Mouse (Mus musculus) lung, postnatal 0 days (tissue): ENCODE data around the gene A930009A15Rik. TPM values are rescaled to one million over a fixed set of nuclear protein-coding genes. Genes with fewer than 3 reads are reported as not detected.

Experiments used
- ATAC-seq: fragments of 200-750 bp; cut with Nextera tagmentation; 2 replicates; pipeline ENCODE4 v1.8.0; 2017; ENCODE audit warnings: moderate library complexity
- DNase-seq: peaks from one replicate; pipeline ENCODE4 v3.0.0-alpha.2; 2016; ENCODE audit warnings: low spot score
- H3K27ac ChIP-seq: fragments of 300-500 bp; sonication (generic); 2 replicates; pipeline ENCODE4 v1.5.1; 2014; ENCODE audit warnings: antibody characterized with exemption, mild to moderate bottlenecking, low read length, mixed read lengths
- H3K27me3 ChIP-seq: fragments of 300-500 bp; sonication (generic); replicated peaks from 2 replicates; pipeline ENCODE4 v1.6.1; 2014; ENCODE audit warnings: low read length, mixed read lengths; ENCODE audit not compliant: insufficient read depth
- H3K36me3 ChIP-seq: fragments of 300-500 bp; sonication (generic); 2 replicates; pipeline ENCODE4 v1.6.1; 2014; ENCODE audit warnings: low read length, mixed read lengths; ENCODE audit not compliant: insufficient read depth
- H3K4me1 ChIP-seq: fragments of 300-500 bp; sonication (generic); 2 replicates; pipeline ENCODE4 v1.6.1; 2014; ENCODE audit warnings: antibody characterized with exemption, low read depth, low read length, mixed read lengths; ENCODE audit not compliant: insufficient read depth
- H3K4me2 ChIP-seq: fragments of 300-500 bp; sonication (generic); replicated peaks from 2 replicates; pipeline ENCODE4 v1.6.1; 2014; ENCODE audit warnings: low read depth, mild to moderate bottlenecking, low read length, moderate library complexity, mixed read lengths
- H3K4me3 ChIP-seq: fragments of 300-500 bp; sonication (generic); 2 replicates; pipeline ENCODE4 v1.5.1; 2014; ENCODE audit warnings: low read depth, low read length
- H3K9ac ChIP-seq: fragments of 300-500 bp; sonication (generic); replicated peaks from 2 replicates; pipeline ENCODE4 v1.6.1; 2014; ENCODE audit warnings: low read depth, mild to moderate bottlenecking
- H3K9me3 ChIP-seq: fragments of 300-500 bp; sonication (generic); 2 replicates; pipeline ENCODE4 v1.6.1; 2016; ENCODE audit warnings: low read length, mixed read lengths
- CTCF ChIP-seq: IDR thresholded peaks from 2 replicates; pipeline ENCODE4 v1.5.1; 2016; ENCODE audit warnings: antibody characterized with exemption, mild to moderate bottlenecking
- EP300 ChIP-seq: IDR thresholded peaks from 2 replicates; pipeline ENCODE4 v1.6.1; 2016; ENCODE audit warnings: antibody characterized with exemption, mild to moderate bottlenecking, control low read depth
- WGBS: fragments of 180-500 bp; shearing (Covaris S2); extraction: QIAGEN DNeasy Blood & Tissue Kit; methylation state at CpG from one replicate; pipeline ENCODE4 v1.1.7; 2014; 5-methylcytosine and 5-hydroxymethylcytosine counted together
- polyA plus RNA-seq: library from polyadenylated mRNA; unstranded; fragments of >200 nt; fragmentation: Nextera tagmentation; extraction: Ambion mirVana; gene quantifications from 2 replicates; pipeline ENCODE4 v1.2.1, GENCODE M21; 2015

A930009A15Rik gene
- polyA plus RNA-seq, 1 experiment from 2014 or later: not detected

DNA sequence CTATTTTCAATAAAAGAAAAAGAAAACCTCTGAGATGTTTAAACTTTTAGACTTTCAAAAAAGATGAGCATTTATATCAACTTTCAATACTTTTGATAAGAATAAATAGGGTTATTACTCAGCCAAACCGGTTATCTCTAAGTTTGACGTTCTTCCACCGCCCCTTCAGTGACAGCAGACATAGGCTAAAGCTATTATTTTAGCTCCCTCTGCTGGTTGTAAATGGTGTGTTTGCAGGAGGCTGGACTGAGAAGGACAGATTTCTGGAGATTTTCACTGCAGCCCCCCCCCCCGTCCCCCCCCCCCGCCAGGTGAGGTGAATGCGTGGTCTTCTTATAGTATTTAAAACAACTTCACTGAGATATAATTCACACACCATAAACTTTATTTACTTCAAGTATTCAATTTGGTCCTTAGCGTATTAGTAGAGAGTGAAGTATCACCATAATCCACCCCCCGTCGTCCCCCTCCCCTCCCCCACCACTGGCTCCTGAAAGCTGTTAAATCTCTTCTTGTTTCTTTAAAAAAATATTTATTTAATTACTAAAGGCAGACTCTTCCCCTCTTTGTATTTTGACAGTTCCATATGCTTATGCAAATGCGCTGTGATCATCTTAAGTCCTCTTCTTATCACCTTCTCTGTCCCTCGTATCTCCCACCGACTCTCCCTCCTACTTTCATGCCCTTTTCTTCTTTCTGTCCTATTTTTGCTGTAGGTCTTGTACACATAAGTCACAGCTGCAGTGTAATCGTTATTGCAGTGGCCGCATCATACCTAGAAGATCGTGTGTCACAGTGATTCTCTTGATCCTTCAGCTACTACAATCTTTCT is 47.9 kb downstream of the A930009A15Rik start:
- no peaks in the 10 kb centered on the region for H3K4me1 ChIP-seq
- DNase-seq (peak; percentile 84), ATAC-seq (0 out of 2 replicates have a peak, but pooled peaks have one; percentile 52)
- no peaks in the 10 kb centered on the region for H3K36me3 ChIP-seq
- WGBS: 7% methylated on average over 14 of the region's 15 CpGs
- no peaks in the 10 kb centered on the region for H3K9me3 ChIP-seq
- H3K9ac ChIP-seq: no peak overlapping the region
- no peaks in the 10 kb centered on the region for H3K27me3 ChIP-seq
- TF ChIP-seq EP300 (no peak), CTCF (peak; percentile 72)
- no peak overlapping the region for H3K27ac ChIP-seq
- H3K4me3 ChIP-seq: no peak overlapping the region
- H3K4me2 ChIP-seq: peak overlapping the region; percentile 9

DNA sequence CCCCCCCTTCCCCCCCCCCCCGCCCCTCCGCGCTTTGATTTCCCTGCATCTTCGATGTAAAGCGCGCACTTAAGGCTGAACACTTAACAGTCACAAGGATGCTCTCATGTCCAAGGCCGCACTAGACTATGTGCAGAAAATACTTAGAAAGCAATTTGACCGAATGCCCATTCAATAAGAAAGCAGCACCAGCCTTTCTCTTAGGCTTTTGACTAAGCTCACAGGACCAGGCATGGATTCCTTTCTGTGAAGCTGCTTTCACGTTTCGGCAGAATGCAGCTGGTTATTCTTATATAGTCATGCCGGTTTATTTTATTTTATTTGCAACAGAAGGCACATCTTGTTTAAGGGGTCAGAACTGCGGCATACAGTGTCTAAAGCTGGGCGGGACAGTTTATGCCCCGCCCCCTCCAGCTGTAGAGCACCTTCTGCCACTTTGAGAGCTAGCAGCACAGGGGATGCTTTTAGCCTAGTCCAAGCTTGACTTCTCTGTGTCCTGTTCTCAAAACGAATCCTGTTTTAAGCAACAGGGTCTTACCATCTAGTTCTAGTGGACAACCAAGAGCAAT is 48.6 kb downstream of the A930009A15Rik start:
- DNase-seq (peak; percentile 8), ATAC-seq (no peak)
- no peak overlapping the region for H3K27ac ChIP-seq
- 15% methylated on average over 15 of the region's 15 CpGs for WGBS
- no peaks in the 10 kb centered on the region for H3K36me3 ChIP-seq
- peak overlapping the region; percentile 9 for H3K4me2 ChIP-seq
- H3K4me3 ChIP-seq: no peak overlapping the region
- no peaks in the 10 kb centered on the region for H3K27me3 ChIP-seq
- no peaks in the 10 kb centered on the region for H3K4me1 ChIP-seq
- TF ChIP-seq EP300 (no peak), CTCF (no peak)
- no peak overlapping the region for H3K9ac ChIP-seq
- no peaks in the 10 kb centered on the region for H3K9me3 ChIP-seq

DNA sequence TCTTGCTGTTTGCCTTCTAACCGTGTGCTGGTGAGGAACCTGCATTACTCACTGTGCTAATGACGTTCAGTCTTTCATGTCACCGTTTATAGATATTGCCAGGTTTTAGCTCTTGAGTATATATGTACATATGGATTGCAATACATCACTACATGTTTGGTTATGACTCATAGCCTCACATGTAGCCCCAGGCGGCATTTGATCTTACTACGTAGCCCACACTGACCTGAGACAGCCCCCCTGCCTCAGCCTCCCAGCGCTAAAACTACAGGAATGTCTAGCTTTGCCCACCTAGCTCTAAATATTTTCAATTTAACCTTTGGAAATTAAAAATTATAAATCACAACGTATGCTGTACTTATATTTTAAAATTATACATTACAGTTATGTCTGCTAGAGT is 53.7 kb downstream of the A930009A15Rik start:
- 59% methylated on average over 7 of the region's 7 CpGs for WGBS
- H3K36me3 ChIP-seq: no peaks in the 10 kb centered on the region
- TF ChIP-seq CTCF (no peak), EP300 (no peak)
- no peak overlapping the region for H3K4me3 ChIP-seq
- no peaks in the 10 kb centered on the region for H3K27me3 ChIP-seq
- H3K4me1 ChIP-seq: no peaks in the 10 kb centered on the region
- ATAC-seq (peak; percentile 58), DNase-seq (peak; percentile 15)
- H3K27ac ChIP-seq: no peak overlapping the region
- H3K9me3 ChIP-seq: no peaks in the 10 kb centered on the region
- no peak overlapping the region for H3K9ac ChIP-seq
- H3K4me2 ChIP-seq: no peak overlapping the region

GRCm38 (mm10) chr10:115623956-115624671 is 54.3 kb downstream of the A930009A15Rik start:
- ATAC-seq: peak; percentile 94
- H3K4me1 ChIP-seq: no peaks in the 10 kb centered on the region
- no peak overlapping the region for H3K27ac ChIP-seq
- WGBS: 44% methylated on average over 15 of the region's 15 CpGs
- H3K4me3 ChIP-seq: no peak overlapping the region
- no peaks in the 10 kb centered on the region for H3K27me3 ChIP-seq
- H3K36me3 ChIP-seq: no peaks in the 10 kb centered on the region
- no peak for TF ChIP-seq CTCF
- TF ChIP-seq EP300: peak; percentile 63
- no peaks in the 10 kb centered on the region for H3K9me3 ChIP-seq
- peak; percentile 83 for DNase-seq
- H3K9ac ChIP-seq: no peak overlapping the region
- no peak overlapping the region for H3K4me2 ChIP-seq

- 76% methylated on average over 2 of the region's 2 CpGs for WGBS
- Histone ChIP-seq H3K4me1 (no peaks in the 10 kb centered on the region), H3K36me3 (no peaks in the 10 kb centered on the region), H3K9ac (no peak overlapping the region), H3K27me3 (no peaks in the 10 kb centered on the region), H3K27ac (no peak overlapping the region), H3K4me2 (no peak overlapping the region), H3K4me3 (no peak overlapping the region), H3K9me3 (no peaks in the 10 kb centered on the region)
- no peak for TF ChIP-seq EP300
- no peak for TF ChIP-seq CTCF
- DNase-seq: no peak
- ATAC-seq: no peak
Observed at GRCm38 (mm10) chr10:115624957-115625356, 55.2 kb downstream of the A930009A15Rik start.

- WGBS: 84% methylated on average over 6 of the region's 6 CpGs
- no peak for TF ChIP-seq CTCF
- TF ChIP-seq EP300: no peak
- H3K27me3 ChIP-seq: no peaks in the 10 kb centered on the region
- H3K4me1 ChIP-seq: no peaks in the 10 kb centered on the region
- H3K27ac ChIP-seq: no peak overlapping the region
- no peak overlapping the region for H3K9ac ChIP-seq
- no peak overlapping the region for H3K4me3 ChIP-seq
- DNase-seq (no peak), ATAC-seq (no peak)
- no peaks in the 10 kb centered on the region for H3K36me3 ChIP-seq
- no peaks in the 10 kb centered on the region for H3K9me3 ChIP-seq
- H3K4me2 ChIP-seq: no peak overlapping the region
Observed at GRCm38 (mm10) chr10:115626678-115627077, 56.9 kb downstream of the A930009A15Rik start.

Other genes starting within 250 kb of the A930009A15Rik start
- gene Tmem19, start 207.5 kb upstream of the A930009A15Rik start, polyA plus RNA-seq: 26.0 and 31.1 TPM in 2 replicates
- 16.2 and 17.4 TPM in 2 replicates for gene Thap2, start 185.5 kb upstream of the A930009A15Rik start, polyA plus RNA-seq
- 13.9 and 17.0 TPM in 2 replicates for gene Zfc3h1, start 185.0 kb upstream of the A930009A15Rik start, polyA plus RNA-seq
- gene Lgr5, start 17.8 kb downstream of the A930009A15Rik start, polyA plus RNA-seq: 0.23 and 0.35 TPM in 2 replicates
- gene Tspan8, start 246.8 kb downstream of the A930009A15Rik start, polyA plus RNA-seq: 253 and 301 TPM in 2 replicates